ENCODE assay signal across 10 mouse cellular contexts in the genomic region with DNA sequence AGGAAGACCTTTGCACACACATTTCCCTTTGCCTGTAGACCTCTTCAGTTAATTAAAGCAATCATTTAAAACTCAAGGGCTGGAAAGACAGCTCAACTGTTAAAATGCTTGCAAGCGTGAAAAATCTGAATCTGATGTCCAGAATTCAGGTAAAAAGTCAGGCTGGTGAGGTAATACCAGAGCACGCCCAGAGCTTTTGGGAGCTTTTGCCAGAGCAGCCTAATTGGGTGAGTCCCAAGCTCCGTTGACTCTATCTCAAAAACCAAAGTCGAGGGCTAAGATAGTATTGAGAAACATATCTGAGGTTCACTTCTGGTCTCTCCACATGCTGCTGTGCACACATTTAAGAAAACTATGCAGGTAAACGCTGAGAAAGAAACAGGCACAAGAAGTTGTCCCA. TPM values are rescaled to one million over a fixed set of nuclear protein-coding genes. Genes with fewer than 3 reads are reported as not detected.
A peak's percentile ranks its signal among the peaks of the same experiment; 100 is the strongest.
DNase-seq lines count a peak whose midpoint lies in the region; ATAC-seq lines count a peak whose summit lies in the region.
"Had no signal": no experiment of that assay in that cellular context is flagged by ENCODE, and none has a peak within 500 bp of the region (broad histone marks: within the 10 kb centered on the region; RNA-seq: fewer than 3 reads in every experiment).

A gene (plus strand): TSS at position 130 of the 400 bp plus-strand sequence.

- H3K27me3 ChIP-seq in forebrain, embryonic 16.5 days (replicated peaks; ENCODE audit: control insufficient read depth, insufficient read depth, low read length) = no peaks in the 10 kb centered on the region
- peaks cover 20% of the 10 kb centered on the region; the same call in 1 of the 2 replicates for H3K27me3 ChIP-seq in limb, embryonic 10.5 days (ENCODE audit: low read depth, poor library complexity, severe bottlenecking)
- no peaks in the 10 kb centered on the region for H3K27me3 ChIP-seq in neural tube, embryonic 14.5 days (ENCODE audit: control insufficient read depth, insufficient read depth, low read length)

- 49% methylated on average over 5 of the region's 5 CpGs for whole genome bisulfite sequencing in forebrain, embryonic 16.5 days
- WGBS in limb, embryonic 10.5 days = 72% methylated on average over 5 of the region's 5 CpGs
- WGBS in neural tube, embryonic 14.5 days = 81% methylated on average over 5 of the region's 5 CpGs

- ATAC-seq in forebrain, embryonic 16.5 days = no peak
- no peak for ATAC-seq in neural tube, embryonic 14.5 days (ENCODE audit: low read depth)

- H3K9ac ChIP-seq in forebrain, embryonic 16.5 days (replicated peaks; ENCODE audit: low read depth, low read length) = peak within 1 kb of the TSS; percentile 47
- peak within 1 kb of the TSS; percentile 54 for H3K9ac ChIP-seq in neural tube, embryonic 14.5 days (replicated peaks; ENCODE audit: low read depth, low read length)

- H3K9me3 ChIP-seq in forebrain, embryonic 16.5 days (ENCODE audit: control insufficient read depth, low read length) = no peaks in the 10 kb centered on the region
- no peaks in the 10 kb centered on the region for H3K9me3 ChIP-seq in limb, embryonic 10.5 days (replicated peaks)
- H3K9me3 ChIP-seq in neural tube, embryonic 14.5 days (ENCODE audit: control insufficient read depth, low read length) = no peaks in the 10 kb centered on the region

- H3K27ac ChIP-seq in forebrain, embryonic 16.5 days (ENCODE audit: low read length) = no peak within 1 kb of the TSS
- peak within 1 kb of the TSS; percentile 47 for H3K27ac ChIP-seq in limb, embryonic 10.5 days
- no peak within 1 kb of the TSS for H3K27ac ChIP-seq in neural tube, embryonic 14.5 days (ENCODE audit: low read depth, low read length)

- peak within 1 kb of the TSS; percentile 33 for H3K4me3 ChIP-seq in forebrain, embryonic 16.5 days (replicated peaks; ENCODE audit: low read length)
- peak within 1 kb of the TSS; percentile 41 for H3K4me3 ChIP-seq in limb, embryonic 10.5 days
- peak within 1 kb of the TSS; percentile 28 for H3K4me3 ChIP-seq in neural tube, embryonic 14.5 days (ENCODE audit: low read depth, low read length)

- peaks cover 3% of the 10 kb centered on the region; the same call in 1 of the 2 replicates for H3K4me1 ChIP-seq in forebrain, embryonic 16.5 days (replicated peaks; ENCODE audit: control insufficient read depth, insufficient read depth, low read length)
- peaks cover 8% of the 10 kb centered on the region for H3K4me1 ChIP-seq in limb, embryonic 10.5 days
- no peaks in the 10 kb centered on the region for H3K4me1 ChIP-seq in neural tube, embryonic 14.5 days (ENCODE audit: control insufficient read depth, insufficient read depth, low read length)

- DNase-seq in kidney, adult 18-20 months = peak; percentile 30
- no peak for DNase-seq in kidney, postnatal 4 days
- no peak for DNase-seq in limb, embryonic 10.5 days (ENCODE audit: low spot score)
- no peak for DNase-seq in left cerebral cortex, adult 9 months (ENCODE audit: low spot score in 2 of 2)
- DNase-seq in embryo, embryonic 9.5 days (ENCODE audit: extremely low spot score) = no peak
- no peak for DNase-seq in urinary bladder, adult 18-20 months (ENCODE audit: low spot score in 2 of 2)
- DNase-seq: thymus, adult 2 months had no signal

- H3K36me3 ChIP-seq in forebrain, embryonic 16.5 days (ENCODE audit: control insufficient read depth, insufficient read depth) = no peaks in the 10 kb centered on the region
- H3K36me3 ChIP-seq in limb, embryonic 10.5 days = no peaks in the 10 kb centered on the region
- H3K36me3 ChIP-seq in neural tube, embryonic 14.5 days (ENCODE audit: control insufficient read depth, insufficient read depth, low read length) = no peaks in the 10 kb centered on the region

- H3K4me2 ChIP-seq in forebrain, embryonic 16.5 days (ENCODE audit: low read length) = peak within 1 kb of the TSS; percentile 56
- H3K4me2 ChIP-seq in neural tube, embryonic 14.5 days (ENCODE audit: low read depth, low read length) = peak within 1 kb of the TSS; percentile 52

RNA-seq across cellular contexts. Expression of the gene that starts here (rescaled TPM):
- 0.66 TPM in 1 of 2 replicates, not detected in the other for polyA plus RNA-seq in forebrain, embryonic 16.5 days (2015; fragmentation: Nextera tagmentation; extraction: Ambion mirVana)
- polyA plus RNA-seq in limb, embryonic 10.5 days (2016; fragmentation: Nextera tagmentation; extraction: Ambion mirVana) = 0.19 and 0.34 TPM in 2 replicates
- 0.39 TPM in 1 of 2 replicates, not detected in the other for polyA plus RNA-seq in neural tube, embryonic 14.5 days (2014; fragmentation: Nextera tagmentation; extraction: Ambion mirVana)
- polyA plus RNA-seq: cortical plate, adult 2 months had no signal
